Mouse (Mus musculus) megakaryocyte-erythroid progenitor cell, adult 5-6 weeks (primary cell): Measurements from ENCODE around the gene Lrat. TPM values are rescaled to one million over a fixed set of nuclear protein-coding genes. Genes with fewer than 3 reads are reported as not detected.

Experiments used
- total RNA-seq, 2 experiments: library from RNA; stranded (forward) in 1 of 2; stranded (reverse) in 1 of 2; fragments of 200-1000, 215-1000 nt in 1 of 2; fragments of >200 nt in 1 of 2; fragmentation: Nextera tagmentation in 1 of 2; gene quantifications; 2 replicates each; pipeline ENCODE4 v1.2.3; 2014 to 2017

Gene Lrat
- total RNA-seq, 2 experiments from 2014 or later = not detected

Other genes with a start within 250 kb of the Lrat start
- gene Rbm46, start 27.5 kb downstream of the Lrat start, total RNA-seq (2014; fragmentation: Nextera tagmentation) = not detected in 2 replicates
- not detected in 2 replicates for gene Rbm46, start 27.5 kb downstream of the Lrat start, total RNA-seq (2017)
- not detected in 2 replicates for gene Fgg, start 103.8 kb upstream of the Lrat start, total RNA-seq (2014; fragmentation: Nextera tagmentation)
- gene Fgg, start 103.8 kb upstream of the Lrat start, total RNA-seq (2017) = not detected in 2 replicates
- gene Fga, start 122.1 kb upstream of the Lrat start, total RNA-seq (2014; fragmentation: Nextera tagmentation) = not detected in 2 replicates
- not detected in 2 replicates for gene Fga, start 122.1 kb upstream of the Lrat start, total RNA-seq (2017)
- gene Fgb, start 145.9 kb upstream of the Lrat start, total RNA-seq (2014; fragmentation: Nextera tagmentation) = not detected in 2 replicates
- gene Fgb, start 145.9 kb upstream of the Lrat start, total RNA-seq (2017) = not detected in 2 replicates
- gene Plrg1, start 151.5 kb upstream of the Lrat start, total RNA-seq (2014; fragmentation: Nextera tagmentation) = 66.7 and 68.1 TPM in 2 replicates
- gene Plrg1, start 151.5 kb upstream of the Lrat start, total RNA-seq (2017) = 85.2 and 117 TPM in 2 replicates
- gene Dchs2, start 224.0 kb upstream of the Lrat start, total RNA-seq (2014; fragmentation: Nextera tagmentation) = not detected in 2 replicates
- gene Dchs2, start 224.0 kb upstream of the Lrat start, total RNA-seq (2017) = not detected in 2 replicates